In genomic region chr11:73137591-73138501, GRCm38 (mm10) we compare ENCODE assay signal across 8 mouse cellular contexts. TPM values are rescaled to one million over a fixed set of nuclear protein-coding genes. Genes with fewer than 3 reads are reported as not detected.
A peak's percentile ranks its signal among the peaks of the same experiment; 100 is the strongest.
DNase-seq lines count a peak whose midpoint lies in the region; ATAC-seq and TF ChIP-seq lines count a peak whose summit lies in the region.

TSS of gene Haspin (minus strand) at chr11:73138294.

- peak within 1 kb of the TSS; percentile 89 for H3K4me3 ChIP-seq in embryonic facial prominence, embryonic 13.5 days
- peak within 1 kb of the TSS; percentile 90 for H3K4me3 ChIP-seq in limb, embryonic 14.5 days (replicated peaks; ENCODE audit: low read length)
- peak within 1 kb of the TSS; percentile 68 for H3K4me3 ChIP-seq in midbrain, postnatal 0 days (ENCODE audit: low read depth, low read length)

- peak; percentile 93 for DNase-seq in 3134 (ENCODE audit: extremely low read depth, insufficient read length, low spot score)
- peak; percentile 92 to 95 for DNase-seq in adrenal gland, postnatal 36 days
- DNase-seq in heart, adult 8-10 months (ENCODE audit: low spot score): peak; percentile 87
- peak; percentile 92 for DNase-seq in kidney, adult 9 months
- DNase-seq in limb, embryonic 14.5 days (ENCODE audit: low spot score): peak; percentile 84
- DNase-seq in midbrain, postnatal 0 days (ENCODE audit: low spot score): peak; percentile 90
- DNase-seq in spleen, postnatal 14 days (ENCODE audit: low spot score in 2 of 2): peak; percentile 87 to 93

- H3K36me3 ChIP-seq in embryonic facial prominence, embryonic 13.5 days: peaks cover 24% of the 10 kb centered on the region
- H3K36me3 ChIP-seq in limb, embryonic 14.5 days (ENCODE audit: control insufficient read depth, insufficient read depth, low read length): peaks cover 7% of the 10 kb centered on the region
- no peaks in the 10 kb centered on the region for H3K36me3 ChIP-seq in midbrain, postnatal 0 days (ENCODE audit: insufficient read depth, low read length)

- H3K9me3 ChIP-seq in embryonic facial prominence, embryonic 13.5 days: no peaks in the 10 kb centered on the region
- no peaks in the 10 kb centered on the region for H3K9me3 ChIP-seq in limb, embryonic 14.5 days (ENCODE audit: control insufficient read depth, low read length)
- no peaks in the 10 kb centered on the region for H3K9me3 ChIP-seq in midbrain, postnatal 0 days (ENCODE audit: low read length)

- ATAC-seq in embryonic facial prominence, embryonic 13.5 days (ENCODE audit: insufficient number of reproducible peaks, insufficient read depth, low FRiP score, low TSS enrichment, low read depth): peak; percentile 89
- peak; percentile 90 for ATAC-seq in limb, embryonic 14.5 days (ENCODE audit: low FRiP score, low read depth)
- peak; percentile 95 for ATAC-seq in midbrain, postnatal 0 days (ENCODE audit: low FRiP score)

- WGBS in embryonic facial prominence, embryonic 13.5 days: under 1% methylated on average over 84 of the region's 84 CpGs
- WGBS in limb, embryonic 14.5 days: under 1% methylated on average over 60 of the region's 84 CpGs
- under 1% methylated on average over 84 of the region's 84 CpGs for WGBS in midbrain, postnatal 0 days

- no peaks in the 10 kb centered on the region for H3K27me3 ChIP-seq in embryonic facial prominence, embryonic 13.5 days
- H3K27me3 ChIP-seq in limb, embryonic 14.5 days (ENCODE audit: control insufficient read depth, insufficient read depth, low read length): no peaks in the 10 kb centered on the region
- no peaks in the 10 kb centered on the region for H3K27me3 ChIP-seq in midbrain, postnatal 0 days (ENCODE audit: insufficient read depth, low read length)

- TF ChIP-seq POLR2A in limb, embryonic 14.5 days (IDR thresholded peaks at IDR 0.05; ENCODE audit: borderline replicate concordance, extremely low read depth, insufficient read depth, insufficient read length): 0 out of 2 replicates have a peak, but pooled peaks have one; percentile 20

- peak within 1 kb of the TSS; percentile 87 for H3K4me2 ChIP-seq in embryonic facial prominence, embryonic 13.5 days
- peak within 1 kb of the TSS; percentile 87 for H3K4me2 ChIP-seq in limb, embryonic 14.5 days (replicated peaks; ENCODE audit: low read depth, low read length, severe bottlenecking)
- peak within 1 kb of the TSS; percentile 85 for H3K4me2 ChIP-seq in midbrain, postnatal 0 days (ENCODE audit: low read depth, low read length, poor library complexity, severe bottlenecking)

- TF ChIP-seq CTCF in midbrain, postnatal 0 days (IDR thresholded peaks at IDR 0.05): peak; percentile 93

- peak within 1 kb of the TSS; percentile 88 for H3K9ac ChIP-seq in embryonic facial prominence, embryonic 13.5 days
- H3K9ac ChIP-seq in limb, embryonic 14.5 days (ENCODE audit: low read depth, low read length, severe bottlenecking): peak within 1 kb of the TSS; percentile 80
- peak within 1 kb of the TSS; percentile 52 for H3K9ac ChIP-seq in midbrain, postnatal 0 days (replicated peaks; ENCODE audit: low read length, poor library complexity, severe bottlenecking)

- H3K4me1 ChIP-seq in embryonic facial prominence, embryonic 13.5 days: peaks cover 33% of the 10 kb centered on the region
- peaks cover 15% of the 10 kb centered on the region for H3K4me1 ChIP-seq in limb, embryonic 14.5 days (ENCODE audit: control insufficient read depth, insufficient read depth, low read length)
- H3K4me1 ChIP-seq in midbrain, postnatal 0 days (ENCODE audit: insufficient read depth, low read length): 0 out of 2 replicates have a peak, but pooled peaks cover 4% of the 10 kb centered on the region

- H3K27ac ChIP-seq in embryonic facial prominence, embryonic 13.5 days: no peak within 1 kb of the TSS
- H3K27ac ChIP-seq in limb, embryonic 14.5 days (replicated peaks; ENCODE audit: low read depth, low read length): no peak within 1 kb of the TSS
- H3K27ac ChIP-seq in midbrain, postnatal 0 days (ENCODE audit: low read depth, low read length): no peak within 1 kb of the TSS

RNA-seq across cellular contexts. Expression of gene Haspin, which starts in this region (rescaled TPM):
- total RNA-seq in adrenal gland, postnatal 36 days (2021): under 1 TPM; 0.93 to 0.95 TPM
- polyA plus RNA-seq in embryonic facial prominence, embryonic 13.5 days (2015; fragmentation: Nextera tagmentation; extraction: Ambion mirVana): 14.6 and 16.2 TPM in 2 replicates
- under 1 TPM; 0.08 to 0.37 (median 0.14) TPM for total RNA-seq in heart, adult 8-10 months (2022)
- 5.5 and 6.1 TPM in 2 replicates for polyA plus RNA-seq in limb, embryonic 14.5 days (2012; rRNA removed)
- 11.2 and 12.6 TPM in 2 replicates for polyA plus RNA-seq in limb, embryonic 14.5 days (2014; fragmentation: Nextera tagmentation; extraction: Ambion mirVana)
- 0.60 and 1.4 TPM in 2 replicates for total RNA-seq in midbrain, postnatal 0 days (2014; rRNA removed)
- 0.97 and 1.3 TPM in 2 replicates for polyA plus RNA-seq in midbrain, postnatal 0 days (2015; fragmentation: Nextera tagmentation; extraction: Ambion mirVana)

Comparison
In these comparisons a context has a peak if more than half of its experiments do, and no peak if none do; other contexts are left out.
1. Peak in DNase-seq in adrenal gland, postnatal 36 days; RNA of the gene not detected or under 1 TPM.
2. Peak in DNase-seq in heart, adult 8-10 months; RNA of the gene not detected or under 1 TPM.